Mouse (Mus musculus): ENCODE results near the gene Scimp. TPM values are rescaled to one million over a fixed set of nuclear protein-coding genes. Genes with fewer than 3 reads are reported as not detected.
A peak's percentile ranks its signal among the peaks of the same experiment; 100 is the strongest.
"Not testable (repeated sequence)": the region's sequence is repeated elsewhere in the genome, so short reads cannot be mapped to it uniquely, and the experiment has no call there.

Scimp gene
- polyA plus RNA-seq, 1 experiment from 2014 or later: 0.20 TPM

GRCm38 (mm10) chr11:70778058-70778457 is 34.3 kb downstream of the Scimp start:
- not testable (repeated sequence) for H3K27ac ChIP-seq (ENCODE audit: low read length); H3K9me3 ChIP-seq (ENCODE audit: low read length); H3K4me1 ChIP-seq (ENCODE audit: insufficient read depth, low read length); ATAC-seq (ENCODE audit: low FRiP score, low TSS enrichment); H3K4me2 ChIP-seq (replicated peaks; ENCODE audit: low read depth, low read length); H3K9ac ChIP-seq (replicated peaks; ENCODE audit: low read length); H3K27me3 ChIP-seq (ENCODE audit: insufficient read depth, low read length); H3K4me3 ChIP-seq (ENCODE audit: low read length); H3K36me3 ChIP-seq (ENCODE audit: insufficient read depth, low read length)
- WGBS: 30% methylated on average over 6 of the region's 6 CpGs

- no peaks in the 10 kb centered on the region for H3K9me3 ChIP-seq (ENCODE audit: low read length)
Observed at GRCm38 (mm10) chr11:70777634-70778033, 34.8 kb downstream of the Scimp start.

GRCm38 (mm10) chr11:70776830-70777571 is 35.4 kb downstream of the Scimp start:
- Histone ChIP-seq H3K4me1 (ENCODE audit: insufficient read depth, low read length) (no peaks in the 10 kb centered on the region), H3K4me3 (ENCODE audit: low read length) (no peak overlapping the region), H3K27me3 (ENCODE audit: insufficient read depth, low read length) (no peaks in the 10 kb centered on the region), H3K9ac (replicated peaks; ENCODE audit: low read length) (no peak overlapping the region), H3K27ac (ENCODE audit: low read length) (no peak overlapping the region), H3K4me2 (replicated peaks; ENCODE audit: low read depth, low read length) (no peak overlapping the region), H3K36me3 (ENCODE audit: insufficient read depth, low read length) (peaks cover 11% of the 10 kb centered on the region), H3K9me3 (ENCODE audit: low read length) (no peaks in the 10 kb centered on the region)
- ATAC-seq (ENCODE audit: low FRiP score, low TSS enrichment): peak; percentile 81
- WGBS: 27% methylated on average over 17 of the region's 17 CpGs

More at GRCm38 (mm10) chr11:70777634-70778033, 34.8 kb downstream of the Scimp start:
- H3K36me3 ChIP-seq (ENCODE audit: insufficient read depth, low read length): 0 out of 2 replicates have a peak, but pooled peaks cover 5% of the 10 kb centered on the region
- no peak overlapping the region for H3K4me3 ChIP-seq (ENCODE audit: low read length)
- H3K4me1 ChIP-seq (ENCODE audit: insufficient read depth, low read length): no peaks in the 10 kb centered on the region
- H3K27me3 ChIP-seq (ENCODE audit: insufficient read depth, low read length): no peaks in the 10 kb centered on the region
- H3K4me2 ChIP-seq (replicated peaks; ENCODE audit: low read depth, low read length): no peak overlapping the region
- H3K9ac ChIP-seq (replicated peaks; ENCODE audit: low read length): no peak overlapping the region
- 70% methylated on average over 6 of the region's 6 CpGs for WGBS
- no peak overlapping the region for H3K27ac ChIP-seq (ENCODE audit: low read length)
- ATAC-seq (ENCODE audit: low FRiP score, low TSS enrichment): no peak

GRCm38 (mm10) chr11:70770804-70771203 is 41.6 kb downstream of the Scimp start:
- H3K9ac ChIP-seq (replicated peaks; ENCODE audit: low read length): no peak overlapping the region
- H3K27ac ChIP-seq (ENCODE audit: low read length): no peak overlapping the region
- no peak overlapping the region for H3K4me2 ChIP-seq (replicated peaks; ENCODE audit: low read depth, low read length)
- H3K9me3 ChIP-seq (ENCODE audit: low read length): no peaks in the 10 kb centered on the region
- no peaks in the 10 kb centered on the region; the same call in 1 of the 2 replicates for H3K4me1 ChIP-seq (ENCODE audit: insufficient read depth, low read length)
- H3K27me3 ChIP-seq (ENCODE audit: insufficient read depth, low read length): no peaks in the 10 kb centered on the region
- peaks cover 22% of the 10 kb centered on the region for H3K36me3 ChIP-seq (ENCODE audit: insufficient read depth, low read length)
- no peak for ATAC-seq (ENCODE audit: low FRiP score, low TSS enrichment)
- no peak overlapping the region for H3K4me3 ChIP-seq (ENCODE audit: low read length)
- 93% methylated on average over 3 of the region's 3 CpGs for WGBS

- Histone ChIP-seq H3K36me3 (ENCODE audit: insufficient read depth, low read length) (peaks cover 4% of the 10 kb centered on the region; the same call in 1 of the 2 replicates), H3K9me3 (ENCODE audit: low read length) (no peaks in the 10 kb centered on the region), H3K4me3 (ENCODE audit: low read length) (no peak overlapping the region), H3K27me3 (ENCODE audit: insufficient read depth, low read length) (no peaks in the 10 kb centered on the region), H3K27ac (ENCODE audit: low read length) (peak overlapping the region; percentile 61), H3K4me1 (ENCODE audit: insufficient read depth, low read length) (peaks cover 8% of the 10 kb centered on the region), H3K4me2 (replicated peaks; ENCODE audit: low read depth, low read length) (no peak overlapping the region), H3K9ac (replicated peaks; ENCODE audit: low read length) (no peak overlapping the region)
- 76% methylated on average over 16 of the region's 16 CpGs for WGBS
- no peak for ATAC-seq (ENCODE audit: low FRiP score, low TSS enrichment)
Observed at GRCm38 (mm10) chr11:70765776-70766445, 46.5 kb downstream of the Scimp start.

- H3K36me3 ChIP-seq (ENCODE audit: insufficient read depth, low read length): peaks cover 4% of the 10 kb centered on the region; the same call in 1 of the 2 replicates
- peak within 1 kb of the TSS; percentile 93 for H3K27ac ChIP-seq (ENCODE audit: low read length)
- under 1% methylated on average over 78 of the region's 78 CpGs for WGBS
- peak within 1 kb of the TSS; percentile 85 for H3K9ac ChIP-seq (replicated peaks; ENCODE audit: low read length)
- H3K9me3 ChIP-seq (ENCODE audit: low read length): no peaks in the 10 kb centered on the region
- peak within 1 kb of the TSS; percentile 76 for H3K4me2 ChIP-seq (replicated peaks; ENCODE audit: low read depth, low read length)
- H3K4me1 ChIP-seq (ENCODE audit: insufficient read depth, low read length): peaks cover 8% of the 10 kb centered on the region
- peak; percentile 89 for ATAC-seq (ENCODE audit: low FRiP score, low TSS enrichment)
- no peaks in the 10 kb centered on the region for H3K27me3 ChIP-seq (ENCODE audit: insufficient read depth, low read length)
- peak within 1 kb of the TSS; percentile 74 for H3K4me3 ChIP-seq (ENCODE audit: low read length)
Observed at GRCm38 (mm10) chr11:70763936-70764808, 48.2 kb downstream of the Scimp start, which contains the start of gene Zfp3. Gene Zfp3, plus strand, starts transcription at chr11:70764209.

- WGBS: 25% methylated on average over 3 of the region's 3 CpGs
- no peaks in the 10 kb centered on the region for H3K27me3 ChIP-seq (ENCODE audit: insufficient read depth, low read length)
- peak overlapping the region; percentile 74 for H3K4me3 ChIP-seq (ENCODE audit: low read length)
- H3K4me2 ChIP-seq (replicated peaks; ENCODE audit: low read depth, low read length): peak overlapping the region; percentile 76
- peak; percentile 16; the same call in 1 of the 2 replicates for ATAC-seq (ENCODE audit: low FRiP score, low TSS enrichment)
- peaks cover 8% of the 10 kb centered on the region for H3K4me1 ChIP-seq (ENCODE audit: insufficient read depth, low read length)
- H3K9me3 ChIP-seq (ENCODE audit: low read length): no peaks in the 10 kb centered on the region
- peak overlapping the region; percentile 85 for H3K9ac ChIP-seq (replicated peaks; ENCODE audit: low read length)
- peak overlapping the region; percentile 93 for H3K27ac ChIP-seq (ENCODE audit: low read length)
- H3K36me3 ChIP-seq (ENCODE audit: insufficient read depth, low read length): peaks cover 4% of the 10 kb centered on the region; the same call in 1 of the 2 replicates
Observed at GRCm38 (mm10) chr11:70763582-70763935, 48.8 kb downstream of the Scimp start.

- no peak overlapping the region for H3K27ac ChIP-seq (ENCODE audit: low read length)
- 90% methylated on average over 9 of the region's 9 CpGs for WGBS
- no peak for ATAC-seq (ENCODE audit: low FRiP score, low TSS enrichment)
Observed at GRCm38 (mm10) chr11:70762641-70763040, 49.7 kb downstream of the Scimp start.

GRCm38 (mm10) chr11:70760446-70760845 is 51.9 kb downstream of the Scimp start:
- not testable (repeated sequence) for H3K27ac ChIP-seq (ENCODE audit: low read length); H3K9me3 ChIP-seq (ENCODE audit: low read length); H3K4me1 ChIP-seq (ENCODE audit: insufficient read depth, low read length); H3K4me3 ChIP-seq (ENCODE audit: low read length); H3K9ac ChIP-seq (replicated peaks; ENCODE audit: low read length); H3K4me2 ChIP-seq (replicated peaks; ENCODE audit: low read depth, low read length); ATAC-seq (ENCODE audit: low FRiP score, low TSS enrichment); H3K27me3 ChIP-seq (ENCODE audit: insufficient read depth, low read length); H3K36me3 ChIP-seq (ENCODE audit: insufficient read depth, low read length)
- WGBS: 69% methylated on average over 3 of the region's 3 CpGs

More at GRCm38 (mm10) chr11:70762641-70763040, 49.7 kb downstream of the Scimp start:
- peaks cover 8% of the 10 kb centered on the region for H3K4me1 ChIP-seq (ENCODE audit: insufficient read depth, low read length)
- no peak overlapping the region for H3K4me2 ChIP-seq (replicated peaks; ENCODE audit: low read depth, low read length)
- no peak overlapping the region for H3K9ac ChIP-seq (replicated peaks; ENCODE audit: low read length)
- no peak overlapping the region for H3K4me3 ChIP-seq (ENCODE audit: low read length)
- H3K36me3 ChIP-seq (ENCODE audit: insufficient read depth, low read length): no peaks in the 10 kb centered on the region
- no peaks in the 10 kb centered on the region for H3K9me3 ChIP-seq (ENCODE audit: low read length)
- no peaks in the 10 kb centered on the region for H3K27me3 ChIP-seq (ENCODE audit: insufficient read depth, low read length)
